Mouse (Mus musculus): ENCODE measurements around the gene Zscan4c. TPM values are rescaled to one million over a fixed set of nuclear protein-coding genes. Genes with fewer than 3 reads are reported as not detected.
"Not testable (repeated sequence)": the region's sequence is repeated elsewhere in the genome, so short reads cannot be mapped to it uniquely, and the experiment has no call there.

Zscan4c gene
- not detected in 2 replicates for polyA plus RNA-seq (2012; rRNA removed)

DNA sequence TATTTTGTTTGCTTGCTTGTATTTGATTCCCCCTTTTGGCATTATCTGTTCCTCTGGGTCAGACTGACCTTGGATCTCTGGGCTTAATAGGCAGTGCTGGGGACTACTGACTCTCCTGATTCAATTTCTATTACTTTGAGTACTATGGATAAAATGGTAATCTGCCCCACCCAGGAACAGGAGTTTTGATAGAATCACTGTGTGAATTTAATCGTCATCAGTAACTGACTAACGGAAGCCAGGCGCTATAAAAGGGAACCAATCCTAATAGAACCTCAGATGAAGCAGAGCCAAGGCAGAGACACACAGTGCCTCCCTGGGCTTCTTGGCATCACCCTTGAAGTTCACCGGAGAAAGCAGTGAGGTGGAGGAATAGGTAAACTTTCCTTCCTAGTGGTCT is at the start of gene Zscan4c:
Gene Zscan4c (plus strand): TSS at position 301 of the 400 bp plus-strand sequence.
- H3K27me3 ChIP-seq (ENCODE audit: control insufficient read depth, insufficient read depth, low read length); H3K36me3 ChIP-seq (ENCODE audit: control insufficient read depth, insufficient read depth, low read length); H3K27ac ChIP-seq (ENCODE audit: insufficient read depth, low read depth, low read length); H3K4me1 ChIP-seq (ENCODE audit: control insufficient read depth, insufficient read depth, insufficient read length, low read length); H3K4me3 ChIP-seq (ENCODE audit: low read depth, low read length): not testable (repeated sequence)
- 94% methylated on average over 4 of the region's 4 CpGs for WGBS

Other genes with a start within 250 kb of the Zscan4c start
- not detected in 2 replicates for gene Zscan4b, start 100.7 kb upstream of the Zscan4c start, polyA plus RNA-seq (2012; rRNA removed)
- gene Zscan4-ps1, start 63.9 kb downstream of the Zscan4c start, polyA plus RNA-seq (2012; rRNA removed): not detected in 2 replicates
- gene Zscan4d, start 160.4 kb downstream of the Zscan4c start, polyA plus RNA-seq (2012; rRNA removed): not detected in 2 replicates